Mouse (Mus musculus): ENCODE data around the gene Zfp59.

DNA sequence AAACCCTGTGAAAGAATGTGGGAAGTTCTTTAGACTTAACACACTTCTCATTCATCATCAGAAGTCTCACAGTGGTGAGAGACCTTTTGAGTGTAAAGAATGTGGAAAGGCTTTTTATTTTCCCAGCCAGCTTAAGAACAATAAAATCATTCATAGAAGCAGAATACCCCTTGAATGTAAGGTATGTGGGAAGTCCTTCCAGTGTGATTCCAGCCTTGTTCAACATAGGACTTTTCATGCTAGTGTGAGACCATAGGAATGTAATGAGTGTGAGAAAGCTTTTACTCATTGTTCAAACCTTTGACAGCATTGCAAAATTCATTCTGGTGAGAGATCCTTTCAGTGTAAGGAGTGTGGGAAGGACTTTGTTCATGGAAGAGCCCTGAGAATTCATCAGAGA is 43.8 kb upstream of the Zfp59 start:
- TF ChIP-seq POLR2A (IDR thresholded peaks at IDR 0.05; ENCODE audit: insufficient read depth, low read depth, low read length) = no peak
- TF ChIP-seq CTCF (IDR thresholded peaks at IDR 0.05; ENCODE audit: insufficient read depth, low read depth, low read length) = no peak
